ENCODE assay signal across 18 mouse cellular contexts in the genomic region with DNA sequence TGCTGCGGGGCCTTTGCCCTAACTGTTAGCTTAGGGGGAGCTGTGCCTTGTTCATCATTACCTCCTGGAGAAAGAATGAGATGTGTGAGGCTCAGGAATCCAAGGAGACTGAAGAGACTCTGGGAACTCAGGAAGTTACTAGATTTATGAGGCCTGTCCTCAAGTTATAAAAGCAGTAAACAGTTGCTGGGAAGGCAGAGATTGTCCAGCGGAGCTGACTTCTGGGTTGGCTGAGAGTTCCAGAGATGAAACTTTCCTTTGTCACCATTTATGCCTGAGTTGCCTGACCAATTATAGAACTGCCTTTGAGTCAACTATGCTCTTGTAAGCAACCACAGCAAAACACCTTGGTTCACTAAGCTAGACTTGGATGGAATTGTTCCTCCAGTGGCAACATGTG.
"Had no signal": no experiment of that assay in that cellular context is flagged by ENCODE, and none has a peak within 500 bp of the region (broad histone marks: within the 10 kb centered on the region; RNA-seq: fewer than 3 reads in every experiment).

No protein-coding gene starts in this region.

- H3K4me2 ChIP-seq: intestine, embryonic 15.5 days; limb, embryonic 12.5 days; liver, embryonic 13.5 days; lung, embryonic 15.5 days; midbrain, embryonic 12.5 days; neural tube, embryonic 15.5 days had no signal

- H3K27me3 ChIP-seq: intestine, embryonic 15.5 days; limb, embryonic 12.5 days; liver, embryonic 13.5 days; lung, embryonic 15.5 days; megakaryocyte, embryonic 14.5 days; midbrain, embryonic 12.5 days; neural tube, embryonic 15.5 days had no signal

- H3K4me1 ChIP-seq: intestine, embryonic 15.5 days; liver, embryonic 13.5 days; lung, embryonic 15.5 days; megakaryocyte, embryonic 14.5 days; midbrain, embryonic 12.5 days had no signal

- DNase-seq: kidney, postnatal 25 days; layer of hippocampus, adult 9-11 months; layer of hippocampus, postnatal 36 days; liver; liver, embryonic 13.5 days; liver, postnatal 0 days; lung, postnatal 14 days; right cerebral cortex, adult 18-20 months; right cerebral cortex, postnatal 25 days; thymus, postnatal 36 days had no signal

- H3K9ac ChIP-seq: intestine, embryonic 15.5 days; limb, embryonic 12.5 days; liver, embryonic 13.5 days; liver, postnatal 0 days; lung, embryonic 15.5 days; midbrain, embryonic 12.5 days; neural tube, embryonic 15.5 days had no signal

- ATAC-seq: intestine, embryonic 15.5 days; liver, postnatal 0 days; midbrain, embryonic 16.5 days had no signal

- H3K36me3 ChIP-seq: intestine, embryonic 15.5 days; limb, embryonic 12.5 days; liver, embryonic 13.5 days; lung, embryonic 15.5 days; midbrain, embryonic 12.5 days; neural tube, embryonic 15.5 days had no signal

- H3K27ac ChIP-seq: intestine, embryonic 15.5 days; limb, embryonic 12.5 days; liver, embryonic 13.5 days; lung, embryonic 15.5 days; macrophage; midbrain, embryonic 12.5 days; neural tube, embryonic 15.5 days had no signal

- H3K4me3 ChIP-seq: intestine, embryonic 15.5 days; limb, embryonic 12.5 days; liver, embryonic 13.5 days; lung, embryonic 15.5 days; megakaryocyte, embryonic 14.5 days; midbrain, embryonic 12.5 days; neural tube, embryonic 15.5 days had no signal

- H3K9me3 ChIP-seq: intestine, embryonic 15.5 days; limb, embryonic 12.5 days; liver, embryonic 13.5 days; lung, embryonic 15.5 days; midbrain, embryonic 12.5 days; neural tube, embryonic 15.5 days had no signal
